Mouse (Mus musculus) forebrain, embryonic 13.5 days (tissue): ENCODE measurements around the gene Nfic. TPM values are rescaled to one million over a fixed set of nuclear protein-coding genes. Genes with fewer than 3 reads are reported as not detected.

ENCODE experiments used
- ATAC-seq: fragments of 200-750 bp; cut with Nextera tagmentation; 2 replicates; pipeline ENCODE4 v1.8.0; 2017
- H3K27ac ChIP-seq: fragments of 300-500 bp; sonication (generic); 2 replicates; pipeline ENCODE4 v1.5.1; 2015; ENCODE audit warnings: inconsistent platforms, mild to moderate bottlenecking, moderate library complexity
- H3K27me3 ChIP-seq: fragments of 300-500 bp; sonication (generic); 2 replicates; pipeline ENCODE4 v1.6.1; 2015; ENCODE audit warnings: mild to moderate bottlenecking, inconsistent platforms
- H3K36me3 ChIP-seq: fragments of 300-500 bp; sonication (generic); 2 replicates; pipeline ENCODE4 v1.6.1; 2015; ENCODE audit warnings: mild to moderate bottlenecking, inconsistent platforms; ENCODE audit not compliant: poor library complexity, severe bottlenecking
- H3K4me1 ChIP-seq: fragments of 300-500 bp; sonication (generic); 2 replicates; pipeline ENCODE4 v1.6.1; 2015; ENCODE audit warnings: inconsistent platforms
- H3K4me2 ChIP-seq: fragments of 300-500 bp; sonication (generic); 2 replicates; pipeline ENCODE4 v1.6.1; 2015; ENCODE audit warnings: inconsistent platforms, mild to moderate bottlenecking, moderate library complexity
- H3K4me3 ChIP-seq: fragments of 300-500 bp; sonication (generic); 2 replicates; pipeline ENCODE4 v1.5.1; 2015; ENCODE audit warnings: mild to moderate bottlenecking, inconsistent platforms
- H3K9ac ChIP-seq: fragments of 300-500 bp; sonication (generic); 2 replicates; pipeline ENCODE4 v1.6.1; 2015; ENCODE audit warnings: mild to moderate bottlenecking, inconsistent platforms
- H3K9me3 ChIP-seq: fragments of 300-500 bp; sonication (generic); replicated peaks from 2 replicates; pipeline ENCODE4 v1.6.1; 2016; ENCODE audit warnings: inconsistent platforms
- WGBS: fragments of 180-500 bp; shearing (Covaris S2); methylation state at CpG from one replicate; pipeline ENCODE4 v1.1.7; 2015; 5-methylcytosine and 5-hydroxymethylcytosine counted together
- polyA plus RNA-seq: library from polyadenylated mRNA; unstranded; fragments of >200 nt; fragmentation: Nextera tagmentation; extraction: Ambion mirVana; gene quantifications from 2 replicates; pipeline ENCODE4 v1.2.1, GENCODE M21; 2015

The Nfic gene
- polyA plus RNA-seq, 1 experiment from 2014 or later = 18.5 TPM

- Histone ChIP-seq H3K4me1 (peaks cover 18% of the 10 kb centered on the region), H3K36me3 (peaks cover 33% of the 10 kb centered on the region), H3K9ac (peak overlapping the region; percentile 35; the same call in 1 of the 2 replicates), H3K27me3 (no peaks in the 10 kb centered on the region), H3K9me3 (no peaks in the 10 kb centered on the region), H3K4me2 (no peak overlapping the region), H3K27ac (no peak overlapping the region), H3K4me3 (no peak overlapping the region)
- ATAC-seq = no peak
- 87% methylated on average over 6 of the region's 6 CpGs for WGBS
Observed at GRCm38 (mm10) chr10:81392270-81392669, 63.2 kb downstream of the Nfic start.

- Histone ChIP-seq H3K4me1 (peaks cover 22% of the 10 kb centered on the region), H3K4me2 (no peak overlapping the region), H3K27ac (no peak overlapping the region), H3K27me3 (no peaks in the 10 kb centered on the region), H3K36me3 (peaks cover 48% of the 10 kb centered on the region), H3K9me3 (no peaks in the 10 kb centered on the region), H3K9ac (no peak overlapping the region), H3K4me3 (no peak overlapping the region)
- 89% methylated on average over 13 of the region's 13 CpGs for WGBS
- no peak for ATAC-seq
Observed at GRCm38 (mm10) chr10:81390678-81390965, 64.8 kb downstream of the Nfic start.

- Histone ChIP-seq H3K4me3 (no peak overlapping the region), H3K4me1 (peaks cover 28% of the 10 kb centered on the region), H3K4me2 (no peak overlapping the region), H3K9ac (no peak overlapping the region), H3K27me3 (no peaks in the 10 kb centered on the region), H3K27ac (no peak overlapping the region), H3K36me3 (peaks cover 48% of the 10 kb centered on the region), H3K9me3 (no peaks in the 10 kb centered on the region)
- ATAC-seq = peak; percentile 60
- 57% methylated on average over 22 of the region's 23 CpGs for WGBS
Observed at GRCm38 (mm10) chr10:81389801-81390677, 65.4 kb downstream of the Nfic start.

GRCm38 (mm10) chr10:81389373-81389772 is 66.1 kb downstream of the Nfic start:
- 46% methylated on average over 3 of the region's 3 CpGs for WGBS

GRCm38 (mm10) chr10:81388505-81389055 is 66.9 kb downstream of the Nfic start, which contains the start of gene Gm48552:
Gene Gm48552 (plus strand): TSS chr10:81389005.
- H3K36me3 ChIP-seq = peaks cover 48% of the 10 kb centered on the region
- 0 out of 2 replicates have a peak within 1 kb of the TSS, but pooled peaks have one; percentile 9 for H3K9ac ChIP-seq
- peaks cover 28% of the 10 kb centered on the region for H3K4me1 ChIP-seq
- ATAC-seq = no peak
- no peaks in the 10 kb centered on the region for H3K27me3 ChIP-seq
- 88% methylated on average over 5 of the region's 5 CpGs for WGBS
- no peaks in the 10 kb centered on the region for H3K9me3 ChIP-seq
- no peak within 1 kb of the TSS for H3K4me3 ChIP-seq
- H3K27ac ChIP-seq = no peak within 1 kb of the TSS
- H3K4me2 ChIP-seq = no peak within 1 kb of the TSS

More at GRCm38 (mm10) chr10:81389373-81389772, 66.1 kb downstream of the Nfic start:
- H3K36me3 ChIP-seq = peaks cover 48% of the 10 kb centered on the region
- H3K4me3 ChIP-seq = no peak overlapping the region
- H3K27me3 ChIP-seq = no peaks in the 10 kb centered on the region
- H3K9ac ChIP-seq = 0 out of 2 replicates have a peak overlapping the region, but pooled peaks have one; percentile 9
- no peak overlapping the region for H3K27ac ChIP-seq
- H3K4me2 ChIP-seq = no peak overlapping the region
- no peak for ATAC-seq
- peaks cover 32% of the 10 kb centered on the region for H3K4me1 ChIP-seq
- H3K9me3 ChIP-seq = no peaks in the 10 kb centered on the region

GRCm38 (mm10) chr10:81387716-81388115 is 67.7 kb downstream of the Nfic start:
- no peak overlapping the region for H3K4me2 ChIP-seq
- 97% methylated on average over 20 of the region's 20 CpGs for WGBS
- H3K4me3 ChIP-seq = no peak overlapping the region
- no peak overlapping the region for H3K27ac ChIP-seq
- peaks cover 48% of the 10 kb centered on the region for H3K36me3 ChIP-seq
- no peak for ATAC-seq
- H3K27me3 ChIP-seq = no peaks in the 10 kb centered on the region
- no peaks in the 10 kb centered on the region for H3K9me3 ChIP-seq
- peaks cover 21% of the 10 kb centered on the region for H3K4me1 ChIP-seq
- no peak overlapping the region for H3K9ac ChIP-seq

GRCm38 (mm10) chr10:81385603-81386306 is 69.7 kb downstream of the Nfic start:
- 88% methylated on average over 22 of the region's 22 CpGs for WGBS
- peaks cover 21% of the 10 kb centered on the region for H3K4me1 ChIP-seq
- H3K27ac ChIP-seq = no peak overlapping the region
- peak overlapping the region; percentile 87; the same call in 1 of the 2 replicates for H3K9ac ChIP-seq
- peak overlapping the region; percentile 94 for H3K4me2 ChIP-seq
- no peak for ATAC-seq
- H3K9me3 ChIP-seq = no peaks in the 10 kb centered on the region
- H3K27me3 ChIP-seq = no peaks in the 10 kb centered on the region
- H3K36me3 ChIP-seq = peaks cover 37% of the 10 kb centered on the region
- peak overlapping the region; percentile 97 for H3K4me3 ChIP-seq

- Histone ChIP-seq H3K4me2 (peak overlapping the region; percentile 94), H3K4me1 (peaks cover 18% of the 10 kb centered on the region), H3K27ac (peak overlapping the region; percentile 84), H3K36me3 (peaks cover 32% of the 10 kb centered on the region), H3K27me3 (no peaks in the 10 kb centered on the region), H3K9me3 (no peaks in the 10 kb centered on the region), H3K4me3 (peak overlapping the region; percentile 97), H3K9ac (peak overlapping the region; percentile 87)
- peak; percentile 28; the same call in 1 of the 2 replicates for ATAC-seq
- under 1% methylated on average over 19 of the region's 19 CpGs for WGBS
Observed at GRCm38 (mm10) chr10:81384605-81384982, 70.8 kb downstream of the Nfic start.

GRCm38 (mm10) chr10:81383802-81384604 is 71.4 kb downstream of the Nfic start, which contains the start of the genes Dohh and Gm48551:
Gene Dohh (plus strand): TSS chr10:81384428.
Gene Gm48551 (plus strand): TSS chr10:81384466.
- H3K9ac ChIP-seq = peak within 1 kb of the TSS; percentile 87
- H3K9me3 ChIP-seq = no peaks in the 10 kb centered on the region
- peaks cover 19% of the 10 kb centered on the region for H3K4me1 ChIP-seq
- peak within 1 kb of the TSS; percentile 97 for H3K4me3 ChIP-seq
- ATAC-seq = peak; percentile 96
- no peaks in the 10 kb centered on the region for H3K27me3 ChIP-seq
- peak within 1 kb of the TSS; percentile 84 for H3K27ac ChIP-seq
- WGBS = 10% methylated on average over 54 of the region's 54 CpGs
- peak within 1 kb of the TSS; percentile 94 for H3K4me2 ChIP-seq
- peaks cover 32% of the 10 kb centered on the region for H3K36me3 ChIP-seq

- Histone ChIP-seq H3K4me2 (no peak overlapping the region), H3K27me3 (no peaks in the 10 kb centered on the region), H3K4me3 (no peak overlapping the region), H3K9ac (peak overlapping the region; percentile 31; the same call in 1 of the 2 replicates), H3K36me3 (peaks cover 14% of the 10 kb centered on the region), H3K27ac (no peak overlapping the region), H3K9me3 (no peaks in the 10 kb centered on the region), H3K4me1 (peaks cover 28% of the 10 kb centered on the region)
- 80% methylated on average over 5 of the region's 5 CpGs for WGBS
- ATAC-seq = no peak
Observed at GRCm38 (mm10) chr10:81382039-81382438, 73.4 kb downstream of the Nfic start.

GRCm38 (mm10) chr10:81379809-81380378 is 75.5 kb downstream of the Nfic start:
- Histone ChIP-seq H3K4me1 (peaks cover 35% of the 10 kb centered on the region), H3K9me3 (no peaks in the 10 kb centered on the region), H3K27ac (no peak overlapping the region), H3K9ac (no peak overlapping the region), H3K4me2 (no peak overlapping the region), H3K36me3 (peaks cover 13% of the 10 kb centered on the region), H3K4me3 (no peak overlapping the region), H3K27me3 (no peaks in the 10 kb centered on the region)
- no peak for ATAC-seq
- 89% methylated on average over 6 of the region's 6 CpGs for WGBS
